Mouse (Mus musculus): Measurements from ENCODE around the gene Kcnh2. TPM values are rescaled to one million over a fixed set of nuclear protein-coding genes. Genes with fewer than 3 reads are reported as not detected.

Gene Kcnh2
- polyA plus RNA-seq, 1 experiment from 2014 or later, result 0.08 TPM

DNA sequence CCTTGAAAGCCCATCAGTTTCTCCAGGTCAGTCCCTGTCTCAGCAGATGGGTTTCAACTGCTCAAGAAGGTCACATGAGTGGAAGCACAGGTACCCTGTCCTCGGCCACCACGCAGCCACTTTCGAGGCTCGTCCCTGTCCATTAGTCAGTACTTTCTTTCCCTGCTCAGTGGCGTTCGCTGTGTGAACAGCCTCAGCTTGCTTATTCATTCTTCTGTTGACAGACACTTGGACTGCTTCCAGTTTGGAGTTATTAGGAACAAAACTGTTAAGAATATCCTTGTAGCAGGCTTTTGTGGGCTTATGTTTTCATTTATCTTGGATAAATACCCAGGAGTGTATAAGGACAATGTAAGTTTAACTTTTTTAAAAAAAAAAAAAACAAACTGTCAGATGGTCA lies 22.8 kb upstream of the Kcnh2 start:
- no peak overlapping the region for H3K4me2 ChIP-seq (ENCODE audit: low read depth, low read length)
- DNase-seq, result no peak
- 63% methylated on average over 6 of the region's 6 CpGs for WGBS (ENCODE audit: insufficient replicate concordance)

DNA sequence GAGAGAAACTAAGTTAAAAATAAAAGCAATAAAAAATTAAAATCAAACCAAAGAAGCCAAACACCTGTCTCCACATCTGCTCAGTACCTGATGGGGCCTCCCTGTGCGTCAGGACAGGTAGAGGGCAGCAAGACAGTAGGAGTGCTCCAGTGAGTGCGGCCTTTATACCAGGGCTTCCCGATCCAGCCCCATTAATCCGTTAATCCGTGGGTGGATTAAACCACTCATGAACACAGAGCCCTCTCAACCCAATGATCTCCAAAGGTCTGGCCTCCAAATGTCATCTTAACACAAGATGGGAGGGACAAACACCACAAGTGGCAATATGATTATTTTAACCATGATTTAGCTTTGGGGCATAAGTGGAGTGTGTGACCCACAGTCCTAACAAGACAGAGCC lies 22.4 kb upstream of the Kcnh2 start:
- Histone ChIP-seq H3K4me1 (ENCODE audit: insufficient read depth) (no peaks in the 10 kb centered on the region), H3K36me3 (replicated peaks; ENCODE audit: insufficient read depth, low read length) (no peaks in the 10 kb centered on the region), H3K4me3 (ENCODE audit: low read depth, low read length) (no peak overlapping the region), H3K27me3 (ENCODE audit: insufficient read depth, low read length) (no peaks in the 10 kb centered on the region), H3K9ac (replicated peaks) (no peak overlapping the region), H3K9me3 (ENCODE audit: low read length) (no peaks in the 10 kb centered on the region), H3K27ac (ENCODE audit: low read depth) (no peak overlapping the region), H3K4me2 (ENCODE audit: low read depth, low read length) (no peak overlapping the region)
- 74% methylated on average over 5 of the region's 5 CpGs for WGBS (ENCODE audit: insufficient replicate concordance)
- no peak for TF ChIP-seq CTCF (IDR thresholded peaks at IDR 0.05; ENCODE audit: low read depth)
- TF ChIP-seq EP300 (IDR thresholded peaks at IDR 0.05; ENCODE audit: low read depth), result no peak
- no peak for DNase-seq
- ATAC-seq, result no peak

More for the DNA sequence above, 22.8 kb upstream of the Kcnh2 start:
- Histone ChIP-seq H3K9me3 (ENCODE audit: low read length) (no peaks in the 10 kb centered on the region), H3K9ac (replicated peaks) (no peak overlapping the region), H3K4me3 (ENCODE audit: low read depth, low read length) (no peak overlapping the region), H3K36me3 (replicated peaks; ENCODE audit: insufficient read depth, low read length) (no peaks in the 10 kb centered on the region), H3K27ac (ENCODE audit: low read depth) (no peak overlapping the region), H3K27me3 (ENCODE audit: insufficient read depth, low read length) (no peaks in the 10 kb centered on the region), H3K4me1 (ENCODE audit: insufficient read depth) (no peaks in the 10 kb centered on the region)
- ATAC-seq, result no peak
- no peak for TF ChIP-seq EP300 (IDR thresholded peaks at IDR 0.05; ENCODE audit: low read depth)
- TF ChIP-seq CTCF (IDR thresholded peaks at IDR 0.05; ENCODE audit: low read depth), result no peak

DNA sequence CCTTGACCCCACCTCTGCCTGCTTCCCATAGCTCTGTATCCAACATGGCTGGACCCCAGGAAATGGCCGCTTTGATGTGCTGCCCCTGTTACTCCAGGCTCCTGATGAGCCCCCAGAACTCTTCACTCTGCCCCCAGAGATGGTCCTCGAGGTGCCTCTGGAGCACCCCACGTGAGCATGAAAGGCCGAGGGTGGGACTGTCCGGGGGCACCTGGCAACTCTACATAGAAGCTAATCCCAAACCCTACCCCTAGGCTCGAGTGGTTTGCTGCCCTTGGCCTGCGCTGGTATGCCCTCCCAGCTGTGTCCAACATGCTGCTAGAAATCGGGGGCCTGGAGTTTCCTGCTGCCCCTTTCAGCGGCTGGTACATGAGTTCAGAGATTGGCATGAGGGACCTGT lies 18.4 kb upstream of the Kcnh2 start:
- Histone ChIP-seq H3K4me3 (ENCODE audit: low read depth, low read length) (no peak overlapping the region), H3K36me3 (replicated peaks; ENCODE audit: insufficient read depth, low read length) (no peaks in the 10 kb centered on the region), H3K27me3 (ENCODE audit: insufficient read depth, low read length) (no peaks in the 10 kb centered on the region), H3K9me3 (ENCODE audit: low read length) (no peaks in the 10 kb centered on the region), H3K4me2 (ENCODE audit: low read depth, low read length) (no peak overlapping the region), H3K4me1 (ENCODE audit: insufficient read depth) (no peaks in the 10 kb centered on the region; the same call in 1 of the 2 replicates), H3K9ac (replicated peaks) (no peak overlapping the region), H3K27ac (ENCODE audit: low read depth) (no peak overlapping the region)
- no peak for ATAC-seq
- TF ChIP-seq CTCF (IDR thresholded peaks at IDR 0.05; ENCODE audit: low read depth) (no peak), EP300 (IDR thresholded peaks at IDR 0.05; ENCODE audit: low read depth) (no peak)
- no peak for DNase-seq
- 77% methylated on average over 9 of the region's 9 CpGs for WGBS (ENCODE audit: insufficient replicate concordance)

DNA sequence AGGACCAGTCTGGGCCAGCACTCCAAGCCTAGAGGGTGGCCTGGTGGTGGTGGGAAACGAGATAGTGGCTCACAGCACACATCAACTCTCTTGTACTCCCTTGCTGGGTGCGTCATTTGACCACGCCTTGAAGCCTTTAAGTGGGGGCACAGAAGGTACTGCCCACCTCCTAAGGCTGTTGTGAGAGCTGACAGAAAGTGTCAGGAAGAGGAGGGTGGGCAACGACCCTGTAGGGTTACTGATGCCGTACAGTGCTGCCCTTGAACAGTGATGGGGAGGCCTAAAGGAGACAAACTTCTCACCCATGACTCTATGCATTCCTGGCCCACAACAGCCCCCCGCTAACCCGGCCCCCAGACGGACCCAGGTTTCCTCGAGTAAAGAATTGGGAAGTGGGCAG lies 15.0 kb upstream of the Kcnh2 start:
- TF ChIP-seq EP300 (IDR thresholded peaks at IDR 0.05; ENCODE audit: low read depth) (no peak), CTCF (IDR thresholded peaks at IDR 0.05; ENCODE audit: low read depth) (no peak)
- WGBS (ENCODE audit: insufficient replicate concordance), result 66% methylated on average over 9 of the region's 9 CpGs
- Histone ChIP-seq H3K9ac (replicated peaks) (no peak overlapping the region), H3K4me2 (ENCODE audit: low read depth, low read length) (no peak overlapping the region), H3K36me3 (replicated peaks; ENCODE audit: insufficient read depth, low read length) (no peaks in the 10 kb centered on the region), H3K27me3 (ENCODE audit: insufficient read depth, low read length) (no peaks in the 10 kb centered on the region), H3K4me3 (ENCODE audit: low read depth, low read length) (no peak overlapping the region), H3K9me3 (ENCODE audit: low read length) (no peaks in the 10 kb centered on the region), H3K4me1 (ENCODE audit: insufficient read depth) (no peaks in the 10 kb centered on the region; the same call in 1 of the 2 replicates), H3K27ac (ENCODE audit: low read depth) (no peak overlapping the region)
- ATAC-seq (no peak), DNase-seq (no peak)

DNA sequence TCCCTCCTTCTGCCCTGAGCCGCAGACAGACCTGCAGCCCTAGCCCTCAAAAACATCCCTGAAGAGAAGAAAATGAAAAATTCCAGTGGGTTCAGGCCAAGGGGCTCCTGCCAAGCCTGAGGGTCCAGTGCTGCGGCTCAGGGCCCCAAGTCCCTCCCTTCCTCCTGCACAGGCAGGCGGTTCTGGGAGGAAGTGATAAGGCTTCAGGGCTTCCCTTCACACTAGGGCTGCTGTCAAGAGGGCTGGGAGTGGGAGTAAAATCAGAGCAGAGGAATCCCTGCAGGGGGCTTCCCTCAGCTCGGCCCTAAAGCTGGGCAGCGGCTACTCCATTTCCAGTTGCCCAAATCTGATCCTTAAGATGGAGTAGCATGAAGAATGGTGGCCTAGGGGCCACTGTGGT lies 14.1 kb upstream of the Kcnh2 start:
- Histone ChIP-seq H3K36me3 (replicated peaks; ENCODE audit: insufficient read depth, low read length) (no peaks in the 10 kb centered on the region), H3K9me3 (ENCODE audit: low read length) (no peaks in the 10 kb centered on the region), H3K27me3 (ENCODE audit: insufficient read depth, low read length) (no peaks in the 10 kb centered on the region), H3K4me2 (ENCODE audit: low read depth, low read length) (peak overlapping the region; percentile 47), H3K27ac (ENCODE audit: low read depth) (peak overlapping the region; percentile 16; the same call in 1 of the 2 replicates), H3K4me1 (ENCODE audit: insufficient read depth) (no peaks in the 10 kb centered on the region; the same call in 1 of the 2 replicates), H3K9ac (replicated peaks) (no peak overlapping the region), H3K4me3 (ENCODE audit: low read depth, low read length) (0 out of 2 replicates have a peak overlapping the region, but pooled peaks have one; percentile 22)
- no peak for ATAC-seq
- 20% methylated on average over 5 of the region's 5 CpGs for WGBS (ENCODE audit: insufficient replicate concordance)
- TF ChIP-seq EP300 (IDR thresholded peaks at IDR 0.05; ENCODE audit: low read depth) (no peak), CTCF (IDR thresholded peaks at IDR 0.05; ENCODE audit: low read depth) (no peak)
- no peak for DNase-seq

DNA sequence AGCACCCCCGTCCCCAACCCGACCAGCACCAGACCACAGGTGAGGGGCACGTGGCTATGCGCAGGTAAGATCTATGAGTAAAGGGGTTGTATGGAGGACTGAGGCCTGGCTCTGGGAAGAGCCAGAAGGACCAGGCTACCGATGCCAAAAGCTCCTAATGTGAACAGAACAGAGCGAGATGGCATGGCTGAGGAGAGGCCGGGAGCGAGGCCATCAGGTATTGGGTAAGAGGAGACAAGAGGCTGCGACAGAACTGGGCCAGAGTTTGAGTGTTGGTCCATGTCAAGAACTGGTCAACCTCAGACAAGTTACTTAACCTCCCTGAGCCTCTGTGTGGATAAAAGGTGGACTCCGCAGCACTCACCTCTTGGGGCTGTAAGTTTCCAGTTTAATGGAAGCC lies 13.6 kb upstream of the Kcnh2 start:
- Histone ChIP-seq H3K27ac (ENCODE audit: low read depth) (peak overlapping the region; percentile 16; the same call in 1 of the 2 replicates), H3K9me3 (ENCODE audit: low read length) (no peaks in the 10 kb centered on the region), H3K9ac (replicated peaks) (no peak overlapping the region), H3K27me3 (ENCODE audit: insufficient read depth, low read length) (no peaks in the 10 kb centered on the region), H3K4me3 (ENCODE audit: low read depth, low read length) (peak overlapping the region; percentile 22; the same call in 1 of the 2 replicates), H3K4me1 (ENCODE audit: insufficient read depth) (no peaks in the 10 kb centered on the region; the same call in 1 of the 2 replicates), H3K4me2 (ENCODE audit: low read depth, low read length) (peak overlapping the region; percentile 47), H3K36me3 (replicated peaks; ENCODE audit: insufficient read depth, low read length) (no peaks in the 10 kb centered on the region)
- TF ChIP-seq EP300 (IDR thresholded peaks at IDR 0.05; ENCODE audit: low read depth), result no peak
- TF ChIP-seq CTCF (IDR thresholded peaks at IDR 0.05; ENCODE audit: low read depth), result no peak
- no peak for ATAC-seq
- 63% methylated on average over 10 of the region's 10 CpGs for WGBS (ENCODE audit: insufficient replicate concordance)
- DNase-seq, result no peak

Measured in liver, postnatal 0 days (tissue).